In the genomic region with DNA sequence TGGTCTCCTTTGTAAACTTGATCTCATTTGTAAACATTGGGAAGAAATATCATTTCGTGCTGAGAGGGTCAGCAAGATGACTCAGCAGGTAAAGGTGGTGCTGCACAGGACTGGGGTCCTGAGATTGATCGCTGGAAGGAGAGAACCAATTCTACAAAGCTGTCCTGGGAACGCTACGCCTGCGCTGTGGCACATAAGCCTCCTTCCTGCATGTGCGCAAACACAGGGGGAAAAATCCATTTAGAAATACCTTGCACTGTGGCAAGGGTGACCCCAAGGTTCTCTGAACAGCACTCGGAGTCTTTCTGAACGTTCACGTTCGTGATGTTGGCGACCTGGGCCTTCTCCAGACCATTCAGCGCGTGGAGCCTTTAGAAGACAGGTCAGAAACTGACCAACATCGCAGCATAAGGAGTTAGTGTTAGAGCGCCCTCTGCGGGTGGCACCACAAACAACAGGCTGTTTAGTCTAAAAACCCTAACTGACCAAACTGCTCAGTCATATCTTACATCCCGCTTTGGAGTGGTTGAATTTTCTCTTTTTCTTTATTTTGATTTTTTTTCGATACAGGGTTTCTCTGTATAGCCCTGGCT, we compare ENCODE assay signal across 8 mouse cellular contexts. TPM values are rescaled to one million over a fixed set of nuclear protein-coding genes. Genes with fewer than 3 reads are reported as not detected.
A peak's percentile ranks its signal among the peaks of the same experiment; 100 is the strongest.
DNase-seq lines count a peak whose midpoint lies in the region; ATAC-seq lines count a peak whose summit lies in the region.

No protein-coding gene starts in this region.

- H3K4me3 ChIP-seq in hindbrain, embryonic 11.5 days (ENCODE audit: low read depth, low read length): no peak overlapping the region
- H3K4me3 ChIP-seq in lung, embryonic 16.5 days (ENCODE audit: low read length): no peak overlapping the region

- no peak overlapping the region for H3K4me2 ChIP-seq in hindbrain, embryonic 11.5 days (replicated peaks; ENCODE audit: low read depth, low read length)
- H3K4me2 ChIP-seq in lung, embryonic 16.5 days (ENCODE audit: low read depth, low read length): no peak overlapping the region

- H3K9me3 ChIP-seq in hindbrain, embryonic 11.5 days (ENCODE audit: control insufficient read depth, low read length): no peaks in the 10 kb centered on the region
- no peaks in the 10 kb centered on the region for H3K9me3 ChIP-seq in lung, embryonic 16.5 days (ENCODE audit: control insufficient read depth, low read length)

- no peak overlapping the region for H3K27ac ChIP-seq in hindbrain, embryonic 11.5 days (ENCODE audit: low read depth, low read length)
- H3K27ac ChIP-seq in lung, embryonic 16.5 days (ENCODE audit: low read length): no peak overlapping the region

- ATAC-seq in frontal cortex, adult (ENCODE audit: low TSS enrichment): peak; percentile 81
- peak; percentile 60 for ATAC-seq in hindbrain, embryonic 11.5 days (ENCODE audit: low FRiP score)
- ATAC-seq in lung, embryonic 16.5 days (ENCODE audit: low read depth): peak; percentile 67

- no peaks in the 10 kb centered on the region for H3K4me1 ChIP-seq in hindbrain, embryonic 11.5 days (replicated peaks; ENCODE audit: control insufficient read depth, insufficient read depth, low read length)
- peaks cover 8% of the 10 kb centered on the region for H3K4me1 ChIP-seq in lung, embryonic 16.5 days (replicated peaks; ENCODE audit: control insufficient read depth, insufficient read depth, low read length)

- H3K36me3 ChIP-seq in hindbrain, embryonic 11.5 days (ENCODE audit: control insufficient read depth, insufficient read depth, low read length): no peaks in the 10 kb centered on the region
- H3K36me3 ChIP-seq in lung, embryonic 16.5 days (ENCODE audit: control insufficient read depth, insufficient read depth, low read length): no peaks in the 10 kb centered on the region

- WGBS in hindbrain, embryonic 11.5 days: 28% methylated on average over 18 of the region's 18 CpGs
- 25% methylated on average over 18 of the region's 18 CpGs for WGBS in lung, embryonic 16.5 days

- DNase-seq in Muller cell, postnatal 12 days (ENCODE audit: inconsistent ontology term): peak; percentile 73
- peak; percentile 84 for DNase-seq in cerebellum, adult 9-10 months
- DNase-seq in hindbrain, embryonic 11.5 days (ENCODE audit: low spot score): peak; percentile 94
- peak; percentile 52 for DNase-seq in layer of hippocampus, adult 9-11 months
- DNase-seq in retina, embryonic 14.5 days (ENCODE audit: low spot score): peak; percentile 95
- peak; percentile 74 for DNase-seq in thymus, postnatal 25 days

- no peaks in the 10 kb centered on the region for H3K27me3 ChIP-seq in hindbrain, embryonic 11.5 days (ENCODE audit: control insufficient read depth, insufficient read depth, low read length)
- no peaks in the 10 kb centered on the region for H3K27me3 ChIP-seq in lung, embryonic 16.5 days (ENCODE audit: control insufficient read depth, insufficient read depth, low read depth, low read length)

- no peak overlapping the region for H3K9ac ChIP-seq in hindbrain, embryonic 11.5 days (ENCODE audit: low read depth, low read length)
- peak overlapping the region; percentile 43; the same call in 1 of the 2 replicates for H3K9ac ChIP-seq in lung, embryonic 16.5 days (ENCODE audit: low read length)

RNA-seq across cellular contexts. Expression of a gene that starts 40.0 kb away (rescaled TPM):
- polyA plus RNA-seq in hindbrain, embryonic 11.5 days (2014; fragmentation: Nextera tagmentation; extraction: Ambion mirVana): 7.0 and 8.1 TPM in 2 replicates
- 19.7 and 20.7 TPM in 2 replicates for polyA plus RNA-seq in lung, embryonic 16.5 days (2015; fragmentation: Nextera tagmentation; extraction: Ambion mirVana)
